Mouse (Mus musculus) ES-Bruce4 (cell line): ENCODE measurements around the gene Gm14295.
"Not testable (repeated sequence)": the region's sequence is repeated elsewhere in the genome, so short reads cannot be mapped to it uniquely, and the experiment has no call there.

Source experiments
- CTCF ChIP-seq: IDR thresholded peaks from one replicate; pipeline ENCODE4 v1.8.1; 2011; ENCODE audit warnings: low read depth, low read length
- EP300 ChIP-seq: IDR thresholded peaks from 2 replicates; pipeline ENCODE4 v1.6.1; 2011; ENCODE audit warnings: low read depth, low read length; ENCODE audit not compliant: insufficient read depth
- POLR2A ChIP-seq: IDR thresholded peaks from one replicate; pipeline ENCODE4 v1.8.1; 2011; ENCODE audit warnings: low read length; ENCODE audit not compliant: insufficient read depth

DNA sequence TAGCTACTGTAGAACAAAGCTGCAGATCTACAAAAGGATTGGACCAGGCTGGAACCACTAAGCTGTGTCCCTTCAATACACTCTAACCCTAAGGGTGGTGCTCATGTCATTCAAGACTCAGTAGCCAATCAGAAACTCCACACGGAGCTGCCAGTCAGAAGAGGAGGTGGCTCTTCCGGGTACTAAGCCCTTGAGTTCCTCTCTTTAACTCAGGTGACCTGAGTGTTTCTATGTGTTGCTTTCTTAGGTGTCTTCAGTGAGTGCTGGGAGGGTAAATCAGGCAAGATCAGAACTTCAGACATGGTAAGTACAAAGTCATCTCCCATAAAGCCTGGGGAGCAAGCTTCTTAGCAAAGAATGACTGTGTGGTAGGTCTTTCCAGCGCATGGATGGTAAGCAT lies 32.4 kb downstream of the Gm14295 start, which contains the start of gene Gm14408:
- TF ChIP-seq CTCF, POLR2A, EP300: not testable (repeated sequence)
